8 mouse cellular contexts compared by ENCODE assay signal in genomic region chr17:72781786-72782185, GRCm38 (mm10). TPM values are rescaled to one million over a fixed set of nuclear protein-coding genes. Genes with fewer than 3 reads are reported as not detected.
DNase-seq lines count a peak whose midpoint lies in the region; ATAC-seq and TF ChIP-seq lines count a peak whose summit lies in the region.

No protein-coding gene starts in this region.

- H3K27me3 ChIP-seq in lung, embryonic 14.5 days (ENCODE audit: insufficient read depth, low read length): no peaks in the 10 kb centered on the region

- H3K4me1 ChIP-seq in lung, embryonic 14.5 days (ENCODE audit: insufficient read depth): no peaks in the 10 kb centered on the region

- H3K9me3 ChIP-seq in lung, embryonic 14.5 days (ENCODE audit: low read depth, low read length): no peaks in the 10 kb centered on the region

- H3K36me3 ChIP-seq in lung, embryonic 14.5 days (ENCODE audit: insufficient read depth): no peaks in the 10 kb centered on the region

- DNase-seq in R1 (ENCODE audit: low read depth, low spot score): peak; percentile 37
- DNase-seq in cerebellum, postnatal 4 days (ENCODE audit: low spot score in 2 of 2): peak; percentile 59 to 81
- peak; percentile 61 for DNase-seq in gastrocnemius, postnatal 10 days
- peak; percentile 80 to 82 for DNase-seq in kidney, postnatal 4 days
- peak; percentile 85 for DNase-seq in lung, embryonic 14.5 days
- DNase-seq in ovary, postnatal 36 days (ENCODE audit: low spot score): peak; percentile 50
- DNase-seq in urinary bladder, postnatal 36 days (ENCODE audit: low spot score in 2 of 2): peak; percentile 47 to 63

- TF ChIP-seq CTCF in lung, embryonic 14.5 days (IDR thresholded peaks at IDR 0.05; ENCODE audit: low read depth): peak; percentile 89

- no peak overlapping the region for H3K4me2 ChIP-seq in lung, embryonic 14.5 days

- ATAC-seq in CD4-positive, CD25-positive, alpha-beta regulatory T cell, adult 4 months: peak; percentile 65
- no peak for ATAC-seq in lung, embryonic 14.5 days (ENCODE audit: insufficient read depth)

- WGBS in lung, embryonic 14.5 days: 18% methylated on average over 6 of the region's 6 CpGs

- no peak overlapping the region for H3K4me3 ChIP-seq in lung, embryonic 14.5 days (ENCODE audit: low read depth, low read length)

- no peak overlapping the region for H3K9ac ChIP-seq in lung, embryonic 14.5 days

- H3K27ac ChIP-seq in lung, embryonic 14.5 days (ENCODE audit: low read depth): no peak overlapping the region

RNA-seq across cellular contexts. Expression of gene Ypel5, which starts 54.5 kb away (rescaled TPM):
- 10 to 100 TPM; 70.4 to 82.8 TPM for polyA plus RNA-seq in CD4-positive, CD25-positive, alpha-beta regulatory T cell, adult 4 months (2017; shearing (Covaris generic))
- 10 to 100 TPM; 30.6 to 32.5 TPM for total RNA-seq in gastrocnemius, postnatal 10 days (2021)
- polyA plus RNA-seq in lung, embryonic 14.5 days (2014; fragmentation: Nextera tagmentation; extraction: Ambion mirVana): 36.4 and 38.1 TPM in 2 replicates
